Mouse (Mus musculus) embryo, embryonic 10.5 days (tissue): ENCODE results near the gene Tfr2.
"Not testable (repeated sequence)": the region's sequence is repeated elsewhere in the genome, so short reads cannot be mapped to it uniquely, and the experiment has no call there.

Experiments used
- DNase-seq: peaks from one replicate; pipeline ENCODE4 v3.0.0-alpha.2; 2015; ENCODE audit warnings: low spot score

Tfr2 gene

DNA sequence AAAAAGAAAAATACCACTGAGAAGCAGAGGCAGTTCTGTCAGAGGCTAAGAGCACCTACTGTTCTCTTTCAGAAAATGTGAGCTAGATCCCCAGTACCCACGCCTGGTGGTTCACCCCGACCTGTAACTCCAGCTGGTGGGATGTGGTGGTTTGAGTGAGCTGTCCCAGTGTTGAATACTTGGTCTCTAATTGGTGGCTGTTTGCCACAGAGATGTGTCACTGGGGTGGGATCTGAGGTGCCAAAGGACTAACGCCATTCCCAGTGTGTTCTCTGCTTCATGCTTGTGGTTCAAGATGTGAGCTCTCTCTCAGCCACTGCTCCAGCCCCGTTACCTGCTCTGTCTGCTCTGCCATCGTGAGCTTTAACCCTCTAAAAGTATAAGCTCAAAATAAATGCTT is 20.9 kb downstream of the Tfr2 start:
- DNase-seq = no peak

DNA sequence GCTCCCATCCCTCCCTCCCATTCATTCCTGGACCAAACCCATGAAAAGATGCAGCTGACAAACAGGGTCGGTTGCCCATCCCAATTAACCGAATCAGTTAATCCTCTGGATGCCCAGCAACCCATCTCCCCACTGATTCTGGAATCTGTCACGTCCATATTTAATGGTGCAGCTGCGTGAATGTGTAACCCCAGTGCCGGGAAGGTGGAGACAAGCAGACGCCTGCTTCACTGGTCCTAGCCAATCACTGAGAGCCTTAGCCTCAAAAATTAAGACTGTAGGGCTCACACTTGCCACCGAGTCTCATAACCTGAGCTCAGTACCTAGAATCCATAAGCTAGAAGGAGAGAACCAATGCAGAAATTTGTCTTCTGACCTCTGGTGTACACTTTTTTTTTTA is 26.3 kb downstream of the Tfr2 start:
- no peak for DNase-seq

DNA sequence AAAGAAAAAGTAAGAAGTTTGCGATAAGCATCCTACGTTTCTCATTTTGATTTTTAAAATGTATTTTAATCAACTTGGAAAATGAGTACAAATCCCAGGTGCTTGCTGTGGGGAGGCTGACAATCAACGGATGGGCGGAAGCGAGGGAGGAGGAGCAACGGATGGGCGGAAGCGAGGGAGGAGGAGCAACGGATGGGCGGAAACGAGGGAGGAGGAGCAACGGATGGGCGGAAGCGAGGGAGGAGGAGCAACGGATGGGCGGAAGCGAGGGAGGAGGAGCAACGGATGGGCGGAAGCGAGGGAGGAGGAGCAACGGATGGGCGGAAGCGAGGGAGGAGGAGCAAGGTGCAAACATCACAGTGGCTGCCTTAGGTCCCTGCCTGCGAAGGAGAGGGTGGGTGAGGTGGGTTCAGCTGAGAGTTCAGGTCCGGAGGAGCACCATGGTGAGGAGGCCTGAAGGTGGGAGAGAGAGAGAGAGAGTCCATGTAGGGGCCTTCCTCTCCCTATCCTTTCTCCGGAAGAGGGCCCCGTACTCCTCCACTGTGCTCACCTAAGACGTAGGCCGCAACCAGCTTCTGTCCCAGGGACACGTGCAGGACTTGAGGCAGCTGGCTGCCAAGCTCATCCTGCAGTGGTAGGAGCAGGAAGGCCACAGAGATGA is 27.1 kb downstream of the Tfr2 start:
- no peak for DNase-seq

DNA sequence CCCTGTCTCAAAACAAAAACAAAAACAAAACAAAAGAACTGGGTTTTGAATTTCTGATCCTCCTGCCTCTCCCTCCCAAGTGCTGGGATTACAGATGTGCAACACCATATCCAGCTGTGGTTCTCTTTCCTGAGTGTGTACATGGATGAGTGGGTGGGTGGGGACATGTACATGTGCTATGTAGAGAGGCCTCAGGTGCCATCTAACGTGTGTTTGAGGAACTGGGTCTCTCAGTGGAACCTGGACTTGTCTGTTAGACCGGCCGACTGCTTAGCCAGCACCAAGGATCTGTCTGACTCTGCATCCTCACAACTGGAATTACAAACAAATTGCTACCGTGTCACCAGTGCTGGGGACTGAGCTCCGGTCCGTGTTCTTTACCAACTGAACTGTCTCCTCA is 28.0 kb downstream of the Tfr2 start:
- no peak for DNase-seq

DNA sequence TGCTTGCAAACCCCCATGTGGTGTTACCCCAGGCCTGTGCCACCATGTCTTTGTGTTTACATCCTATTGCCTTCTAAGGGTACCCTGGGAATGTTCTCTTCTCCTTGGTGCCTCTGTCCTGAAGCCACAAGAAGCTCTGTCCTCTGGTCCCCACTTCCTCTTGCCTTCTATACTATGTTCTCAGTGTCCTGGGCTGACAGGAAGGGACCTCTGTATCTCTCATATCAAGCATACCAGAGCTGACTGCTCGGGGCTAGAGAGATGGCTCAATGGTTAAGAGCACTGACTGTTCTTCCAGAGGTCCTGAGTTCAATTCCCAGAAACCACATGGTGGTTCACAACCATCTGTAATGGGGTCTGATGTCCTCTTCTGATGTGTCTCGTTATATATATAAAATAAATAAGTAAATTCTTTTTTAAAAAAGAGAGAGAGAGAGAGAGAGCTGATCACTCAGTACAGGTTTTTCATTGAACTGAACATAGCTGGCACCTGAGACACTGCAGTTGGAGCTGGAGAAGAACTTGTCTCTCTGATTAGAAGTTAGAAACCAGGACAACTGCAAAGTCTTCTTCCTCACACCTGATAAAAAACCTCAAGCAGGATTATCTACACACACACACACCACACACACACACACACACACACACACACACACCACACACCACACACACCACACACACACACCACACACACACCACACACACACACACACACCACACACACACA is 28.6 kb downstream of the Tfr2 start:
- DNase-seq = no peak

DNA sequence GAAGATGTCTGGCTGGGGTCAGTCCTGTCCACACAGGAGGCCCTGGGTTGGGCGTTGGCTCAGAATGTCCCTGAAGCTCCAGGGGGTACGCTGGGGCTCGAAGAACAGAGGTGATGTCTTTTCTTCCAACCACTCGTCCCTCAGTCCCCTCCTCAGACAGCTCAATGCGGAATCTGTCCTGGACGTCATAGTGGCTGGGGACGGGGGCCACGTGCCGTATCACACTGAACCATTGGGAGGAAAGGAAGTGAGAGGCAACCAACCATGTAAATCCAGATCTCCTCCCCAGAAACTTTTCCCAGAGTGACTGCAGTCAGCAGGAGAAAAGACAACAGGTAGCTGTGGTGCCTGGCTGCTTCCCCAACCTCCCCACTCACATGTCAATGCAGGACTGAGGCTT is 30.0 kb downstream of the Tfr2 start:
- no peak for DNase-seq

DNA sequence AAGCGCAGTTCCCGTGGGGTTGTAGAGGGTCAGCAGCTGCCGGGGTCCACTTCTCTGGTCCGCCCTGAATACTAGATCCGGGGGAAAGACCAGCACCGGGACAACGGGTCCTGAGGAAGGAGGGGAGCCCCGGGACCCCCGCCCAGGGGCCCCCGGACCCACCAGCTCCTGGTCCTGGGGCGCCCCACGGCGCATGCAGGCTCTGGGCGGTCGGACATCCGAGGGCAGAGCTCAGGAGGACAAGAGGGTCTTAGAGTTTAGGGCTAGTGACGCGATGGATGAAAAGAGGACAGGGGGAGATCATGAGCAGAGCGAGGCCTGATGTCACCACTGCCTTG is 30.6 kb downstream of the Tfr2 start:
- no peak for DNase-seq

DNA sequence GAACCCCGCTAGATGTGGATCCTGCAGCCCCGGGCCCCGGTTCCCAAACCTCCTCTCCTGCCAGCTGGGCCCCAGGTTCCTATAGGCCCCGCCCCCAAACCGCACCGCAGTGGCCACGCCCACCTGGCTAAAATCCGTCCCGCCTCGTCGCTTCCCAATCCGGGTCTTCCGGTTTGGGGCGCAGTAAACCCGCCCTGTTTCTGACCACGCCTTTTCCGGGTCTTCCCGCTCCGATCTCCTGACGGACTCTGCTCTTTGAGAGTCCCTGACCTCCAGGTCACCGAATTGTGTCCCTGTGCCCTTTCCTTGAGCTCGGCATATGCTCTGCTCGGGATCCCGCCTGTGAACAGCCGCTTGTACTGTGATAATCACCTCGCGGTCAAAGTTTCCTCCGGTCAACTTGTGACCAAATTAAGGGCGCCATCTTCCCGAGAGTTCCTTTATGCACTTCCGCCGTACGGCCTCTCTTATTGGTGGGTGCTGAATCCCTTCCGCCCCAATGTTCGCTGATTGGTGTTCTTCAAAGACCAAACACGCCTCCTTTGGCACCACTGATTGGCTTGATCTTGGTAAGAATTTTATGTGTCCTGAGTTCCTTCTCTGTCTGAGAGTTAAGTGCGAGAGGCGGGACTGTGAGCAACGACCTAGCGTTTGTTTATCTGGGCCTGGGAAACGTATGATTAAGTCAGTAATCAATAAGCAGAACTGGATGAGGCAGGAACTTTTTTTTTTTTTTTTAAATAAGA is 31.2 kb downstream of the Tfr2 start, which contains the start of gene Mospd3:
Mospd3 (minus strand) TSS at position 440 of the 746 bp plus-strand sequence.
- DNase-seq = peak; percentile 99

DNA sequence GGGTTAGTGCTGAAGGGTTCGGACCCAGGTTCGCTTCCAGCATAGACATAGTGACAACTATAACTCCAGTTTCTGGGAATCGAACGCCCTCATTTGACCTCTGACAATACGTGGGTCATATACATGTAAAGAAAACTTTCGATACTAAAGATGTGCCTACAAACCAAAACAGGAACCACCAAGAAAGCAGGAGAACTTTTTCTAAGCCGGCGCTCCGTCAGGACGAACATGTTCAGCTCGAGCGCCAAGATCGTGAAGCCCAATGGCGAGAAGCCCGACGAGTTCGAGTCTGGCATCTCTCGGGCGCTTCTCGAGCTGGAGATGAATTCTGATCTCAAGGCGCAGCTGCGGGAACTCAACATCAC is 31.7 kb downstream of the Tfr2 start:
- peak; percentile 64 for DNase-seq

DNA sequence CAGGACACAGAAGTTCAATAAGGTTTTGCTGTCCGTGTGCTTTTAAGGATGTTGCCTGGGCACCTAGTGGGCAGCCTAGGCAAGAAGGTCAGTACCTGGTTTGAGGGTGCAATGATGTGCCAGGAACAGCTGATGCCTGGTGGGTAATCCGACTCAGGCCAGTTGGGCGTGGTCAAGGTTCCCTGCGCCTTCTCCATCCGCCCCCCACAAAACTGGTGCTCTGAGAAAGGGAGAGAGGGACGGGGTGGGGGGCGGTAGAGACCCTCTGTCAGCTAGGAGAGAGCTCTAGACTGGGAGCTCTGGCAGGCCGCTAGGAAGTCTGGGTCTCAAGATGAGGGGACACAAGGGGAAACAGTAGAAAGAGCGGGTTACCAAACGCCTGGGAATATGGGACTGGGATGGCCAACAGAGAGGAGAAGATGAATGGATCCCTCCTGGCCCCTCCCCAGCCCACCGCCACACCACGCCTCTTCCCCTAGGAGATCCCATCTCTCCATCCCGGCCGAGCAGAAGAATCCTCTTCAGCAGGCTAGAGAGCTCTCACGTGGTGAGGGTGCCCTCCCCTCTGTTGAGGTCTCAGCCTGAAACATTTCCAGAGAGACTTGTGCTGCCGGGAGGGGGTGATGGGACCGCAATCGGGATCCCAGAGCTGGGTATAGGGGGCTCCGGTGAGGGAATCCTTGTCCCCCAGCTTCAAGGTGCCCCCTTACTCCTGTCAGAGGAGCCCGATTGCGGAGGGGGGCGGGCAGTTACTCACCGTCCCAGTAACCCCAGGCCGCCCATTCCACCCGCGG is 38.4 kb downstream of the Tfr2 start:
- no peak for DNase-seq

DNA sequence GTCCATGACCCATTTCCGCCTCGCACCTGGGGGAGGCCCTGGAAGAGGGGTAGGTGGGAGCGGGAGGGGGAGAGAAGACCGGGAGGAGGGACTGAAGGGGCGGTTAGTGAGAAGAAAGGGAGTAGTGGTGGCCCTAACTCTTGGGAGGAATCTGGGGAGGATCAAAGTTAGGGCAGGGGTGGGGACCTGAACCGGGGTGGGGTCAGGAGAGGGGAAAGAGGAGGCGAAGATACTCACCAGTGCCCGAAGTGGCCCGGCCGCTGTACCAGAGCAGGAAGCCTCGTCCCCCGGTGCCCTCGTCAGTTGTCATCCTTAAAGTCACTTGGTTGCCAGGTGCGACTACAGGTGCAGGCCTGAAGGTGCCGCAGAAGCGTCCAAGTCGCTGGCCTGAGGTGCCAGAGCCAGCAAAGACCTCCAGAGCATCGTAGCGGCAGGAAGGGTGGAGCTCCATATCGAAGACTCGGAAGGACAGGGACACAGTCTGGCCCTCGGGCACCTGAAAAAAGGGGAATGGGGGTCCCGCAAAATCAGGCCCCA is 39.1 kb downstream of the Tfr2 start:
- DNase-seq = no peak

DNA sequence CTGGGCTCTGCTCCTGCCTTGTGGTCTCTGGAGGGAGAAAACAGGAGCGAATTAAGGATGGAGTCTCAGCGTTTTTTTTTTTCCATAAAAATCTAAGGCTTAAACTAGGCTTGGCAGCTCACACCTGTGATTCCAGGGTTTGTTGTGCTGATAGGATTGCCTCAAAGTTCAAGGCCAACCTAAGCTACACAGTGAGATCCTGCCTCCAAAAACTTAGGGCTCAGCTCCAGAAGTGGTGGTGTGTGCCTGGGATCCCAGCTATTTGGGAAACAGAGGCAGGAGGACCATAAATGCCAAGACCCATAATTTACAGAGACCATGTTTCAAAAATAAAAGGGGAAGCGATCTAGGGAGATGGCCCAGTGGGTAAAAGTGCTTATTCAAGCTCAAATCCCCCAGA is 39.7 kb downstream of the Tfr2 start:
- no peak for DNase-seq

DNA sequence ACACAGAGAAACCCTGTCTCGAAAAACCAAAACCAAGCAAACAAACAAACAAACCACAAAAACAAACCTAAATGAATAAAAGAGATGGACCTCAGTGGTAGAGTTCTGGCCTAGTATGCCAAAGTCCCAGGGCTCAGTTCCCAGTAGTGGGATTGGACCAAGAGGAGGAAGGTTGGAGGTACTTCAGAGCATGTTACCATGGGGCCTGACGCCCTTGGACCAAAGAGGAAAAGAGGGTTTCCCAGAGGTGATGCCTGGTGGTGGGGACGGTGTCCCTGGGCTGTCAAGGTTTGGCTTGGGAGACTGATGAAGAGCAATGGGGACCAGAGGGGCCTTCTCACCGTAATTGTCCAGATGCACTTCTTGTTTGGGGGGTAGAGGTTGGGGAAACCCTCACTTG is 40.4 kb downstream of the Tfr2 start:
- DNase-seq = no peak

DNA sequence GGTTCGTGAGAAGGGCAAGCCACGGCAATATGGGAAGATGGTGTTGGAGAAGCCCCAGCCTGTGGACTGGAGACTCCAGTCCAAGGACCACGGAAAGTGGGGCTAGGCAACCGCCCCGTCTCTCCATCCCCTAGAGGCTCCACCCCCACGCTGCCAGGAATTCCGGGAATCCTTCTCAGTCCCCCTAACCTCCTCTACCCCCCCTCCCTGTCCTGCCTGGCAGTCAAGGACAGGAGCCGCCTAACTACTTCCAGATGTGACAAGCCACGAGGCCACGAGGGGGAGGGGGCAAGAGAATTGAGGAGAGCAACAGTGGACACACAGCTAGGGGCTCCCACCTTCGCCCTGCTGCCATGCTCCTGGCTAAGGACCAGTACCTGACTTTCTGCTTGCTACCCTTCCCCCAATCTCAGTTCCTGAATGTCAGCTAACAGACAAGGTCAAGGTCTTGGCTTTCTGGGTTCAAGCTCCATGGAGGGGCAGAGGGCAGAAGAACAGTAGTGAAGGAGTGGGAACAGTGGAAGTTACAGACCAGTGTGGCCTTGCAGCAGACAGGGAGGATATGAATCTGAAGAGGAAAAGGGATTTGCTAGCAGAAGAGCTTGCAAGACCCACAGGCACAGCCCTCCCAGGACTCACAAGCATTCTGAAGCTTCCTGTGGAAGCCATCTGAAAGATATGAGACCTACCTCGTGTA is 41.1 kb downstream of the Tfr2 start:
- DNase-seq = peak; percentile 92

DNA sequence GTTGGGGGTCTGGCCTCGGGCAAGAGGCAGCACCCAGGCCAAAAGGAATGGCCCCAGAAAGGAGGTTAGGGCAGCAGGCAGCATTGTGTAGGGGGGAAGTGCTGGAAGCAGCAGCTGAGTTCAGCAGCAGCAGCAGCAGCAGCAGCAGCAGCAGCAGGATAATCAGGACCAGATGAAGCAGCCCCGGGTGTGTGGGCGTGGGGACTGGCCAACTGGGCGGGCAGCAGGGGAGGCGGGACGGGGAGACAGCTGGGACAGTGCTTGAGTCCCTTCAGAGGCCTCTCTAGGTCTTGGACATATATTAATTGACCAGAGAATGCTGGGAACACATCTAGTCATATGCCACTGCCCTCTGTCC is 41.6 kb downstream of the Tfr2 start:
- peak; percentile 77 for DNase-seq

DNA sequence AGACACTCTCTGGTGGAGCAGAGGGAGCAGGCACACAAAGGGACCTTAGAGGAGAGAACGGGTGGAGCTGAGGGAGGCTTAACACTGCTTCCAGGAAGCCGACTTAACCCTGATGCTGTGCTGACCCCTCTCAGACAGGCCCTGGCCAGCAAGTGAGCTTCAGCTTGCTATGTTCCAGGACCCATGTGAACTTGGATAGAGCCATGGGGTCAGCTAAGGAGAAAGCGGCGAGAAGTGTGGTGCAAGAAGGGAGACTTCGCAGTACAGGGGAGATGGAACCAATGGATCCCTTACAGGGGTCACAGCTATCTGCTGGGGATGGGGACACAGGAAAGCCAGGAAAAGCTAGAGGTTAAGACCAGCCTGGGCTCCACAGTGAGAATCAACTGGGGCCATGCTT is 43.4 kb downstream of the Tfr2 start:
- DNase-seq = no peak

DNA sequence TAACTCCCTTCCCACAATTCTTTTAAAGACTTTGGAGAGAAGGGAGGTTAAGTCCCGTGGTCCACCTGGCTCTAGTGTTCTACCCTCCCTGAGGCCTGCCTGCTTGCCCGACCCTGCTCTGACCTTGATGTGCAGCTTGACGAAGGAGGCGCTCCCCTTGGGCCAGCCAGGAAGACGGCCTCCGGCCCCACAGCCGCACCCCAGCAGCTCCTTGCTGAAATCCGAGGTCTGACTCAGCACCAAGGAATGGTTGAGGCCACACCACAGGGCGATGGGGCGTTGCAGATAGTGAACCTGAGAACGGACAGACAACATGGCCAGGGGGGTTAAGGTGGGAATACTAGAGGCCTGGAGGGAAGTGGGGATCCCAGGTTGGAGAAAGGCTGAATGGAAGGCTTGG is 43.9 kb downstream of the Tfr2 start, which contains the start of gene Pcolce:
Pcolce (minus strand) TSS at position 235 of the 400 bp plus-strand sequence.
- no peak for DNase-seq

DNA sequence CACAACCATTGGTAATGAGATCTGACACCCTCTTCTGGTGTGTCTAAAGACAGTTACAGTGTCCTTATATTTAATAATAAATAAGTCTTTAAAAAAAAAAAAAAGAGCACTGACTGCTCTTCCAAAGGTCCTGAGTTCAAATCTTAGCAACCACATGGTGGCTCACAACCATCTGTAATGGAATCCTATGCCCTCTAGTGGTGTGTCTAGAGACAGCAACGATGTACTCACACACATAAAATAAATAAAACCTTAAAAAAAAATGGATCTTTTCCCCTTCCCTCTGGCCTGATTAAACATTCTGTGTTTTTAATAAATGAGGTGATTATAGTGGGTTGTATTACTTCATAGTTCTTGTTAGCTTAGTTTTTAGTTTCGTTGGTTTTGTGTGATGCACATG is 45.3 kb downstream of the Tfr2 start:
- not testable (repeated sequence) for DNase-seq

DNA sequence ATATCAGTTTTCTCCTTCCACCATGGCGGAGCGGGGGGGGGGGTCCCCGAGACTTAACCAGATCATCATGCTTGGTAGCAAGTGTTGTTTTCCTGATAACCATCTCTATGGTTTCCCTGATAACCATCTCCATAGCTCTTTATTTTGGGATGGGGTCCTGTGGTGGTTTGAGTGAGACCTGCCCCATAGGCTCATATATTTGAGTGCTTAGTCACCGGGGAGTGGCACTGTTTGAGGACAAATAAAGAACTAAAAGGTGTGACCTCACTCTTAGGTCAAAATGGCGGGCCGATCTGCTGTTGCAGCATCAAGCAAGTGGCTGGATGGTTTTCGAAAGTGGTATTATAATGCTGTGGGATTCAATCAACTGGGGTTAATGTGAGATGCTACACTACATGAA is 45.7 kb downstream of the Tfr2 start:
- DNase-seq = no peak

DNA sequence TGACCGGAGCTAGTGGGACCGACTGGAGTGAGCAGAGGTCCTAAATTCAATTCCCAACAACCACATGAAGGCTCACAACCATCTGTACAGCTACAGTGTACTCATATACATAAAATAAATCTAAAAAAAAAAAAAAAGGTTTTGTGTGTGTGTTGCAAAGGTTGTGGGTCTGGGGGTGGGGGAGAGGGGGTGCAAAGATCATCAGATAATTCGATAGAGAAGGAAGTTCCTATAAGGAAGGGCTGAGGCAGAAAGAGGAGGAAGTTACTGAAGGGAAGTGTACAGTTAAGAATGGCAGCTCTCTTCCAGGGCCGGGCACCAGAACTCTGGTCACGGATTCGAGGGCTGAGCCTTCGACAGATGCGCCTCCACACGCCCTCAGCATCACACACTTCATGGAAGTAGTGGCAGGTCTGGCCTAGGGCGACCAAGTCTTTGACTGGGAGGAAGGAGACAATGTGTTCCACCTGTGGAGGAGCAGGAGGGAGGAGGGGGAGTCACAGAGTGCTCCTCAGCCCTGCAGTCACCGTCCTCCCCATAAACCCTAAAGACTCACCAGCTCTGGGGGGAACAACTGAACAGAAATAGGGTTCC is 54.4 kb downstream of the Tfr2 start:
- DNase-seq = no peak

DNA sequence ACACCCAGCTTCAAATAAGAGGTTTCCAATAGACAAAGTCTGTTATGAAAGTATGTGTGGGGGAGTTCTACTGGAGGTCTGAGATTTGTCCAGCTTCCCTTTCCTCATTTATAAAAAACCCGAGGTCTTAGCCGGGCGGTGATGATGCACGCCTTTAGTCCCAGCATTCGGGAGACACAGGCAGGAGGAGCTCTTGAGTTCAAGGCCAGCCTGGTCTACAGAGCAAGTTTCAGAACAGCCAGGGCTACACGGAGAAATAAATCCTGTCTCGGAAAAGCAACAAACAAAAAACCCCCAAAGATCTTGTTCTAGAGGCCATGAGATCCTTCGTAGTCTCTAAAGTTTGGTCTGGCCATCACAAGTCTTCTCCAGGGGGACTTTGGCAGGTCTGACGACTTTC is 58.4 kb downstream of the Tfr2 start:
- no peak for DNase-seq
